Mouse (Mus musculus) heart, embryonic 13.5 days (tissue): ENCODE data around the gene Pdzd9. TPM values are rescaled to one million over a fixed set of nuclear protein-coding genes. Genes with fewer than 3 reads are reported as not detected.

ENCODE experiments used
- ATAC-seq: fragments of 200-750 bp; cut with Nextera tagmentation; 2 replicates; pipeline ENCODE4 v1.8.0; 2017; ENCODE audit warnings: moderate TSS enrichment; ENCODE audit not compliant: insufficient number of reproducible peaks, low FRiP score, low TSS enrichment; ENCODE audit errors: extremely low read depth
- H3K27ac ChIP-seq: fragments of 300-500 bp; sonication (generic); replicated peaks from 2 replicates; pipeline ENCODE4 v1.5.1; 2015; ENCODE audit warnings: moderate library complexity, mild to moderate bottlenecking, inconsistent platforms
- H3K27me3 ChIP-seq: fragments of 300-500 bp; sonication (generic); replicated peaks from 2 replicates; pipeline ENCODE4 v1.6.1; 2015; ENCODE audit warnings: mild to moderate bottlenecking, inconsistent platforms
- H3K36me3 ChIP-seq: fragments of 300-500 bp; sonication (generic); 2 replicates; pipeline ENCODE4 v1.6.1; 2015; ENCODE audit warnings: mild to moderate bottlenecking, inconsistent platforms
- H3K4me1 ChIP-seq: fragments of 300-500 bp; sonication (generic); 2 replicates; pipeline ENCODE4 v1.6.1; 2015; ENCODE audit warnings: inconsistent platforms
- H3K4me2 ChIP-seq: fragments of 300-500 bp; sonication (generic); 2 replicates; pipeline ENCODE4 v1.6.1; 2015; ENCODE audit warnings: inconsistent platforms, mild to moderate bottlenecking, moderate library complexity
- H3K4me3 ChIP-seq: fragments of 300-500 bp; sonication (generic); 2 replicates; pipeline ENCODE4 v1.5.1; 2015; ENCODE audit warnings: moderate library complexity, mild to moderate bottlenecking, inconsistent platforms
- H3K9ac ChIP-seq: fragments of 300-500 bp; sonication (generic); 2 replicates; pipeline ENCODE4 v1.6.1; 2015; ENCODE audit warnings: inconsistent platforms, mild to moderate bottlenecking, moderate library complexity
- H3K9me3 ChIP-seq: fragments of 300-500 bp; sonication (generic); 2 replicates; pipeline ENCODE4 v1.6.1; 2016; ENCODE audit warnings: inconsistent platforms
- WGBS: fragments of 180-500 bp; shearing (Covaris S2); methylation state at CpG from one replicate; pipeline ENCODE4 v1.1.7; 2015; ENCODE audit warnings: mixed read lengths; 5-methylcytosine and 5-hydroxymethylcytosine counted together
- polyA plus RNA-seq: library from polyadenylated mRNA; unstranded; fragments of >200 nt; fragmentation: Nextera tagmentation; extraction: Ambion mirVana; gene quantifications from 2 replicates; pipeline ENCODE4 v1.2.1, GENCODE M21; 2015

Pdzd9 gene
- polyA plus RNA-seq, 1 experiment from 2014 or later: 0.16 TPM

- Histone ChIP-seq H3K9me3 (no peaks in the 10 kb centered on the region), H3K4me3 (peak overlapping the region; percentile 99), H3K27ac (peak overlapping the region; percentile 99), H3K4me1 (peaks cover 27% of the 10 kb centered on the region), H3K27me3 (no peaks in the 10 kb centered on the region), H3K9ac (peak overlapping the region; percentile 99), H3K36me3 (peaks cover 33% of the 10 kb centered on the region), H3K4me2 (peak overlapping the region; percentile 72)
- WGBS: 1% methylated on average over 11 of the region's 11 CpGs
- ATAC-seq: no peak
Measured at GRCm38 (mm10) chr7:120635821-120636220, 34.3 kb downstream of the Pdzd9 start.

- Histone ChIP-seq H3K27me3 (no peaks in the 10 kb centered on the region), H3K4me2 (peak overlapping the region; percentile 72), H3K27ac (peak overlapping the region; percentile 99), H3K4me3 (peak overlapping the region; percentile 99), H3K9ac (peak overlapping the region; percentile 99), H3K9me3 (no peaks in the 10 kb centered on the region), H3K36me3 (peaks cover 29% of the 10 kb centered on the region), H3K4me1 (peaks cover 27% of the 10 kb centered on the region)
- ATAC-seq: no peak
- WGBS: 0% methylated on average over 32 of the region's 32 CpGs
Measured at GRCm38 (mm10) chr7:120635362-120635781, 34.8 kb downstream of the Pdzd9 start.

GRCm38 (mm10) chr7:120634711-120635361 is 35.3 kb downstream of the Pdzd9 start, which contains the start of gene Uqcrc2:
Gene Uqcrc2, plus strand, starts transcription at chr7:120635176.
- H3K27ac ChIP-seq: peak within 1 kb of the TSS; percentile 99
- peak within 1 kb of the TSS; percentile 72 for H3K4me2 ChIP-seq
- ATAC-seq: peak; percentile 95
- peaks cover 27% of the 10 kb centered on the region for H3K4me1 ChIP-seq
- WGBS: under 1% methylated on average over 45 of the region's 45 CpGs
- H3K9me3 ChIP-seq: no peaks in the 10 kb centered on the region
- peaks cover 23% of the 10 kb centered on the region for H3K36me3 ChIP-seq
- H3K4me3 ChIP-seq: peak within 1 kb of the TSS; percentile 99
- peak within 1 kb of the TSS; percentile 99 for H3K9ac ChIP-seq
- H3K27me3 ChIP-seq: no peaks in the 10 kb centered on the region

- peak overlapping the region; percentile 99 for H3K4me3 ChIP-seq
- H3K9me3 ChIP-seq: no peaks in the 10 kb centered on the region
- ATAC-seq: no peak
- peaks cover 18% of the 10 kb centered on the region for H3K36me3 ChIP-seq
- H3K4me1 ChIP-seq: peaks cover 27% of the 10 kb centered on the region
- peak overlapping the region; percentile 99 for H3K9ac ChIP-seq
- peak overlapping the region; percentile 72 for H3K4me2 ChIP-seq
- WGBS: 7% methylated on average over 9 of the region's 9 CpGs
- H3K27me3 ChIP-seq: no peaks in the 10 kb centered on the region
- H3K27ac ChIP-seq: peak overlapping the region; percentile 99
Measured at GRCm38 (mm10) chr7:120634301-120634700, 35.8 kb downstream of the Pdzd9 start.

GRCm38 (mm10) chr7:120632518-120632917 is 37.6 kb downstream of the Pdzd9 start:
- no peaks in the 10 kb centered on the region for H3K9me3 ChIP-seq
- H3K4me2 ChIP-seq: no peak overlapping the region
- H3K27me3 ChIP-seq: no peaks in the 10 kb centered on the region
- ATAC-seq: no peak
- H3K9ac ChIP-seq: no peak overlapping the region
- 54% methylated on average over 1 of the region's 1 CpGs for WGBS
- no peak overlapping the region for H3K27ac ChIP-seq
- peaks cover 23% of the 10 kb centered on the region for H3K4me1 ChIP-seq
- no peak overlapping the region for H3K4me3 ChIP-seq
- peaks cover 2% of the 10 kb centered on the region for H3K36me3 ChIP-seq

GRCm38 (mm10) chr7:120620841-120621240 is 49.3 kb downstream of the Pdzd9 start:
- 0 out of 2 replicates have a peak, but pooled peaks cover 3% of the 10 kb centered on the region for H3K27me3 ChIP-seq
- H3K9me3 ChIP-seq: no peaks in the 10 kb centered on the region
- ATAC-seq: no peak
- no peaks in the 10 kb centered on the region for H3K4me1 ChIP-seq
- 79% methylated on average over 9 of the region's 9 CpGs for WGBS
- H3K4me3 ChIP-seq: no peak overlapping the region
- H3K36me3 ChIP-seq: no peaks in the 10 kb centered on the region
- no peak overlapping the region for H3K27ac ChIP-seq
- H3K9ac ChIP-seq: no peak overlapping the region
- no peak overlapping the region for H3K4me2 ChIP-seq

GRCm38 (mm10) chr7:120620075-120620771 is 49.9 kb downstream of the Pdzd9 start:
- Histone ChIP-seq H3K27me3 (0 out of 2 replicates have a peak, but pooled peaks cover 4% of the 10 kb centered on the region), H3K4me3 (no peak overlapping the region), H3K27ac (no peak overlapping the region), H3K4me1 (no peaks in the 10 kb centered on the region), H3K4me2 (no peak overlapping the region), H3K36me3 (no peaks in the 10 kb centered on the region), H3K9me3 (no peaks in the 10 kb centered on the region), H3K9ac (no peak overlapping the region)
- no peak for ATAC-seq
- WGBS: 74% methylated on average over 8 of the region's 8 CpGs

Other genes with a start within 250 kb of the Pdzd9 start
- gene Uqcrc2, start 35.2 kb downstream of the Pdzd9 start, polyA plus RNA-seq: 401 and 425 TPM in 2 replicates
- gene Mosmo, start 7.3 kb upstream of the Pdzd9 start, polyA plus RNA-seq: 8.5 and 10.2 TPM in 2 replicates
- 0.56 TPM in 2 replicates for gene Vwa3a, start 69.0 kb upstream of the Pdzd9 start, polyA plus RNA-seq
- gene Gm5737, start 142.0 kb upstream of the Pdzd9 start, polyA plus RNA-seq: not detected in 2 replicates
- gene Eef2k, start 172.5 kb upstream of the Pdzd9 start, polyA plus RNA-seq: 16.3 and 16.9 TPM in 2 replicates
- gene Polr3e, start 247.4 kb upstream of the Pdzd9 start, polyA plus RNA-seq: 21.8 and 22.4 TPM in 2 replicates